Mouse (Mus musculus): ENCODE measurements around the gene Vangl2. TPM values are rescaled to one million over a fixed set of nuclear protein-coding genes. Genes with fewer than 3 reads are reported as not detected.

Gene Vangl2
- polyA plus RNA-seq, 1 experiment from 2014 or later = 48.9 TPM

DNA sequence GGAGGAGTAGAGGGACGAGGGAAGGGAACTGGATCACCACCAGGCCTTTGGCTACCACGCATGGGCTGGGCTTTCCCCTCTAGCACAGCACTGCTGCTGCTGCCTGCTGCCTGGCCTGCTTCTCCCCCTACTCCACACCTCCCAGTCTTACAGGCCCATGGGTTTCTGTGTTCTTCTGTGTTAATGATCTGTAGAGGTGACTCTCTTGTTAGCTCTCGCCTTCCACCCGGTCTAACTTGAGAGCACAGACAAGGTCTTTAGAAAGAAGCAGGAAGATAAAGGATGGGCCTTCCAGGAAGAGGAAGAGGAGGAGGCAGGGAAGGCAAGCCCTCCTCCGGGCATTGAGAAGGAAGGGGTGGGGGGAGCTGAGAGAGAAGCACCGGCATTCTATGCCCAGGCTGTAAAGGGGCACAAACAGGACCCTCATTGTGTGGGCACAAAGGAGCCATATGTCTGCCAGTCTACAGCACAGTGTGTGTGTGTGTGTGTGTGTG, 20.0 kb upstream of the Vangl2 start:
- Histone ChIP-seq H3K4me1 (replicated peaks; ENCODE audit: control insufficient read depth, insufficient read depth, low read length) (peaks cover 23% of the 10 kb centered on the region), H3K4me3 (replicated peaks; ENCODE audit: low read length) (0 out of 2 replicates have a peak overlapping the region, but pooled peaks have one; percentile 2), H3K4me2 (replicated peaks) (peak overlapping the region; percentile 21), H3K9me3 (ENCODE audit: control insufficient read depth, low read length) (no peaks in the 10 kb centered on the region), H3K36me3 (replicated peaks; ENCODE audit: control insufficient read depth, insufficient read depth) (no peaks in the 10 kb centered on the region), H3K27me3 (ENCODE audit: control insufficient read depth, insufficient read depth, low read length) (no peaks in the 10 kb centered on the region), H3K9ac (peak overlapping the region; percentile 53), H3K27ac (peak overlapping the region; percentile 88)
- DNase-seq (ENCODE audit: low spot score) (peak; percentile 49), ATAC-seq (ENCODE audit: low FRiP score) (peak; percentile 83)
- 0% methylated on average over 6 of the region's 6 CpGs for WGBS

DNA sequence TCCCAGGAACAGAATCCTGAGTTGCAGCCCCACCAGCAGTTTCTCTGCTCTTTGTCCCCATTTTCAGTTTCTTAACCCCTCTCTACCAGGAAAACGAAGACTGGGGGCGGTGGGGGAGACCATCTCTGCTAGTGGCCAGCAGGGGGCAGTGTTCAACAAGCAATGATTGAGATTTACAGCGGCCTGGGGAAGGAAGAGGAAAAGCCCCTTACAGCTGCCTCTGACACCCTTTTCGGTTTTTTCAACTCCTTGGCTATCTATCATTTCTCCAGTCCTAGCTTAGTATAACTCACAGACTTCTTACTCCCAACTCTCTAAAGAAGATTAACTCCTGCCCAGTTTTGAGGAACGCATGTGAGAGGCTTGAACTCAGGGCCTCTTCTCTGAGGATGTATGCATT, 18.7 kb upstream of the Vangl2 start:
- Histone ChIP-seq H3K27me3 (ENCODE audit: control insufficient read depth, insufficient read depth, low read length) (no peaks in the 10 kb centered on the region), H3K9me3 (ENCODE audit: control insufficient read depth, low read length) (no peaks in the 10 kb centered on the region), H3K36me3 (replicated peaks; ENCODE audit: control insufficient read depth, insufficient read depth) (no peaks in the 10 kb centered on the region), H3K4me3 (replicated peaks; ENCODE audit: low read length) (no peak overlapping the region), H3K9ac (no peak overlapping the region), H3K4me2 (replicated peaks) (no peak overlapping the region), H3K4me1 (replicated peaks; ENCODE audit: control insufficient read depth, insufficient read depth, low read length) (peaks cover 17% of the 10 kb centered on the region), H3K27ac (no peak overlapping the region)
- peak; percentile 86 for DNase-seq (ENCODE audit: low spot score)
- peak; percentile 26 for ATAC-seq (ENCODE audit: low FRiP score)
- 12% methylated on average over 5 of the region's 5 CpGs for WGBS

DNA sequence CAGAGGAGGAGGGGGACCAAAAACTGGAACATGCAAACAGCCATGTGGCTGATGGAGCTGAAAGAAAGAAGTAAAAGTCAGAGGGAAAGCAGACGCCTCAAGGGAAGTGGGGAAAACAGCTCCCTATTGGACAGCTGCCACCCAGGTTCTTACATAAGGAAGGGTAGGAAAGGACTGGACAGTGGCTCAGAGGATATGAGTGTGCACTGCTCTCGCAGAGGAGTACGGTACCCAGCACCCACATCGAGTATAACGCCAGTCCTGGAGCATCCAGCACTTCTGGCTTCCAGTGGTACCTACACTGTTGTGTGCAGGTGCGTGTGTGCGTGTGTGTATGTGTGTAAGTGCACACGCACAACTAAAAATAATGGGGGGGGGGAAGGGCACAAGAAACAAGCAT, 18.2 kb upstream of the Vangl2 start:
- 76% methylated on average over 8 of the region's 8 CpGs for WGBS
- ATAC-seq (ENCODE audit: low FRiP score) (no peak), DNase-seq (ENCODE audit: low spot score) (no peak)
- Histone ChIP-seq H3K27ac (no peak overlapping the region), H3K4me3 (replicated peaks; ENCODE audit: low read length) (no peak overlapping the region), H3K9ac (no peak overlapping the region), H3K27me3 (ENCODE audit: control insufficient read depth, insufficient read depth, low read length) (no peaks in the 10 kb centered on the region), H3K9me3 (ENCODE audit: control insufficient read depth, low read length) (no peaks in the 10 kb centered on the region), H3K4me2 (replicated peaks) (no peak overlapping the region), H3K36me3 (replicated peaks; ENCODE audit: control insufficient read depth, insufficient read depth) (no peaks in the 10 kb centered on the region), H3K4me1 (replicated peaks; ENCODE audit: control insufficient read depth, insufficient read depth, low read length) (peaks cover 17% of the 10 kb centered on the region)

DNA sequence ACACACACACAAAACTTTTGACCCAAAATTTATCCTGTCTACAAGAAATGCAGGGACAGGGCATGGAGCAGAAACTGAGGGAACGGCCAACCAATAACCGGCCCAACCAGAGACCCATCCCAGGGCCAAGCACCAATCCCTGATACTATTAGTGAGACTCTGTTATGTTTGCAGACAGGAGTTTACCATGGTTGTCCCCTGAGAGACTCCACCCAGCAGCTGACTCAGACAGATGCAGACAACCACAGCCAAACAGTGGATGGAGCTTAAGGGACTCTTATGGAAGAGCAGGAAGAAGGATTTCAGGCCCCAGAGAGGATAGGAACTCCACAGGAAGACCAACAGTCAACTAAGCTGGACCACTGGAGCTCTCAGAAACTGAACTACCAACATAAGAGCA, 1.7 kb upstream of the Vangl2 start:
- Histone ChIP-seq H3K9me3 (ENCODE audit: control insufficient read depth, low read length) (no peaks in the 10 kb centered on the region), H3K36me3 (replicated peaks; ENCODE audit: control insufficient read depth, insufficient read depth) (no peaks in the 10 kb centered on the region), H3K27ac (no peak overlapping the region), H3K9ac (no peak overlapping the region), H3K4me1 (replicated peaks; ENCODE audit: control insufficient read depth, insufficient read depth, low read length) (peaks cover 23% of the 10 kb centered on the region), H3K4me3 (replicated peaks; ENCODE audit: low read length) (no peak overlapping the region), H3K27me3 (ENCODE audit: control insufficient read depth, insufficient read depth, low read length) (no peaks in the 10 kb centered on the region), H3K4me2 (replicated peaks) (no peak overlapping the region)
- ATAC-seq (ENCODE audit: low FRiP score) (no peak), DNase-seq (ENCODE audit: low spot score) (no peak)
- 100% methylated on average over 2 of the region's 2 CpGs for WGBS

DNA sequence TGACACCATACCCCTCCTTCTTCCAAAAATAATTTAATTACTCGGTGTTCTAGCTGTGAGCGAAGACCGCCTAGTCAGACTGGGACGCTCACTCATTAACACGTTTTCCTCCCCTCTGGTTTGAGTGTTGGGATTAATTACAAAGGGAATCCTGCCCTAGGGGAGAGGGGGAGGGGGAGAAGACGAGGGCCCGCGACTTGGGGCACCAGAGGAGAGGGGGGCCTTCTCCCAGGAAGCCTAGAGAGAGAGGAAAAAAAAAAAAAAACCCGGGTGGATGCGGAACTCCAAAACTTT, 488 bp downstream of the Vangl2 start:
- peak overlapping the region; percentile 63 for H3K4me3 ChIP-seq (replicated peaks; ENCODE audit: low read length)
- H3K4me2 ChIP-seq (replicated peaks) = peak overlapping the region; percentile 87
- WGBS = 5% methylated on average over 10 of the region's 10 CpGs
- no peak; the same call in 1 of the 2 replicates for ATAC-seq (ENCODE audit: low FRiP score)
- DNase-seq (ENCODE audit: low spot score) = no peak
- H3K9ac ChIP-seq = peak overlapping the region; percentile 87
- peaks cover 43% of the 10 kb centered on the region for H3K4me1 ChIP-seq (replicated peaks; ENCODE audit: control insufficient read depth, insufficient read depth, low read length)
- no peaks in the 10 kb centered on the region for H3K27me3 ChIP-seq (ENCODE audit: control insufficient read depth, insufficient read depth, low read length)
- H3K36me3 ChIP-seq (replicated peaks; ENCODE audit: control insufficient read depth, insufficient read depth) = no peaks in the 10 kb centered on the region
- H3K27ac ChIP-seq = peak overlapping the region; percentile 92
- H3K9me3 ChIP-seq (ENCODE audit: control insufficient read depth, low read length) = no peaks in the 10 kb centered on the region

DNA sequence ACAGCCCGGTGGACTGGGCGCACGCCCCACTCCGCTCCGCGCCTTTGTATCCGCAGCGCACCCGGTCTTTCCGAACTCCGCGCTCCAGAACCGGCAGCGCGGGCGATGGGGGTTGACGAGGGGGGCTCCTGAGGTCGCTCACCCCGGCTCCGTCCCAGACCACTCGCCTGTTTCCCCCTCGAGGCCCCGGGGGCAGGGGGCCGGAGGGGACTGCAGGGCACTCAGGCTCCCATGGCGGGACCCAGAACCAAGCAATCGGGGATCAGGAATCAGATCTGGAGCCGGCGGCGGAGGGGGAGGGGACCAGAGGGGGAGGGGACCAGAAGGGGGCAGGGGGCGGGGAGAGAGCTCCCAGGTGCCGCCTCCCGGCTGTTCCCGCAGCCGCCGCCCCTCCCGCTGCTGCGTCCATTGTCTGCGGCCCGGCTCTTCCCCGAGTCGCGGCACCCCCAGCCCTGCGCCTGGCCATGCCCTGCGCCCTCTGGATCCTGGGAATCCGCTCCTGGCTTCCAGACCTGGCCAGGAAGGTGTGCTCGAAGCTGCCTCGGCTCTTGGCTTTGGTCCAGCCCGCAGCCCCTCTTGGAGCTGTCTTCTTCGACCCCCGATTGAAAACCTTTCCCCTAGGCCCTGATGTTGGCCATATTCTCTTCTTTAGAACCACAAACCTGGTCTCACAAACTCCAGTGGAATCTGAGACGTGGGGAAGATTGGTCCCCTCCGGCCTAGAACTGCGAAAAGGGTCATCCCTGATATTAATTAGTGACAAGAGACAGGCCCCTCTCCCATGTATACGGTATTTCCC, 1.0 kb downstream of the Vangl2 start:
- H3K4me3 ChIP-seq (replicated peaks; ENCODE audit: low read length) = peak overlapping the region; percentile 63
- H3K9me3 ChIP-seq (ENCODE audit: control insufficient read depth, low read length) = no peaks in the 10 kb centered on the region
- peak overlapping the region; percentile 87 for H3K4me2 ChIP-seq (replicated peaks)
- DNase-seq (ENCODE audit: low spot score) = peak; percentile 95
- H3K9ac ChIP-seq = peak overlapping the region; percentile 87
- WGBS = under 1% methylated on average over 50 of the region's 54 CpGs
- peak overlapping the region; percentile 92 for H3K27ac ChIP-seq
- H3K4me1 ChIP-seq (replicated peaks; ENCODE audit: control insufficient read depth, insufficient read depth, low read length) = peaks cover 48% of the 10 kb centered on the region
- peak; percentile 88 for ATAC-seq (ENCODE audit: low FRiP score)
- no peaks in the 10 kb centered on the region for H3K36me3 ChIP-seq (replicated peaks; ENCODE audit: control insufficient read depth, insufficient read depth)
- no peaks in the 10 kb centered on the region for H3K27me3 ChIP-seq (ENCODE audit: control insufficient read depth, insufficient read depth, low read length)

DNA sequence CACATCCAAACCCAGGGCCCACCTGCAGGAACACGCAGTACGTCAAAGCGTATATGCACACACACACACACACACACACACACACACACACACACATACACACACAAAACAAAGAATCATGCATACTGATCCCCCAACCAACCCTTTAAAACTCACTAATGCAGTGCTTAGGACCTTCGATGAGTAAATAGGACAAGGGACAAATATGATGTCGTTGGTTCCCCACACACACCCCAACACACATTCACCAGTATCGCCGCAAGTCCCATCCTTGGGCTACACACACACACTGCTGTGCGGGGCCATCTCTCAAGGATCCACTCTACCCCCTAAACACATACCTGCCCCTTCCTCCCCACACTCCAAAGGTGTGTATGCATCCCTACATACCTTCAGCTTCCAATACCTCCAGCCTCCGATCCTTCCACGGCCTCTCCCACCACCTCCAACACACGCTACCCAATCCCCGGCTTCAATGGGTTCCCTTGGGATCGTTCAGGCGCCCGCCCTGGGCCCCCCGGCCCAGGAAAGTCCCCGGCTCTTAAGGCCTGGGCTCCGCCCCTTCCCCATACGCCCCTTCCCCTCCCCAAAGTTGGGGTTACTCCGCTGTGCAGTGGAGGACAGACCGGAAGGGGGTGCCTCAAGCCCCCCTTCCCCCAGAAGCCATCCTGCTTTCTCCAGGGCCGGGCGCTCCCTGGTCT, 1.9 kb downstream of the Vangl2 start:
- no peaks in the 10 kb centered on the region for H3K27me3 ChIP-seq (ENCODE audit: control insufficient read depth, insufficient read depth, low read length)
- WGBS = 2% methylated on average over 23 of the region's 23 CpGs
- DNase-seq (ENCODE audit: low spot score) (peak; percentile 71), ATAC-seq (ENCODE audit: low FRiP score) (peak; percentile 75)
- peak overlapping the region; percentile 63 for H3K4me3 ChIP-seq (replicated peaks; ENCODE audit: low read length)
- H3K4me1 ChIP-seq (replicated peaks; ENCODE audit: control insufficient read depth, insufficient read depth, low read length) = peaks cover 54% of the 10 kb centered on the region
- H3K4me2 ChIP-seq (replicated peaks) = peak overlapping the region; percentile 87
- H3K36me3 ChIP-seq (replicated peaks; ENCODE audit: control insufficient read depth, insufficient read depth) = no peaks in the 10 kb centered on the region
- peak overlapping the region; percentile 92 for H3K27ac ChIP-seq
- H3K9ac ChIP-seq = peak overlapping the region; percentile 87
- H3K9me3 ChIP-seq (ENCODE audit: control insufficient read depth, low read length) = no peaks in the 10 kb centered on the region

DNA sequence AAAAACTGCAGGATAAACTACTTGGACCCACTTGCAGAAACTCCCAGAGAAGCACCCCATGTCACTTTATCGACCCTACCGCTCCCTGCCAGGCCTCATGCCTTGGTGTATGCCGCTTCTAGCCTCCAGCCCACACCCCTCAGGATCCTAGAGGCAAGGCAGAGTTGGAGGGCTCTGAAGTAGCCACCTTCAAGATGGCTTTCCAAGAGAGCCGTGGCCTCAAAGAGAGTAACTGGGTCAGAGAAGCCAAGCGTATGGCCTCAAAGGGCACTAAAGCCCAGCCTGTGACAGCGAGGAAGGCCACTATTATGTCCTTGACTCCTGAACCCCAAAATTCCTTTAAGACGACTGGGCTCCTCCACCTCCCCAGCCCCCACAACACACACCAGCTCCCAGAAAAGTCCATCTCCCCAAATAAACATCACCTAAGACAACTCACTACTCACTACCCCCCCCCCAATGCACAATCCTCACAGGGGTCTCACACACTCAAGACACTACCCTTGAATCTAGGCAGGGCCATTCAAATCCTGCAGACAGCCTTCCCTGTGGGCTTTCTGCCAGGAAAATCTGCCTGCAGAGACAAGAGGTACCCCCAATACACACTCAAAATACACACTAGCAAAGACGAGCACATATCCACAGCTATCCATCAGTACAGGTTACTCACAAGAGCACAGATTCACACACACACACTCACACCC, 2.9 kb downstream of the Vangl2 start:
- H3K27me3 ChIP-seq (ENCODE audit: control insufficient read depth, insufficient read depth, low read length) = no peaks in the 10 kb centered on the region
- peak overlapping the region; percentile 87 for H3K4me2 ChIP-seq (replicated peaks)
- H3K9ac ChIP-seq = peak overlapping the region; percentile 87
- peaks cover 61% of the 10 kb centered on the region for H3K4me1 ChIP-seq (replicated peaks; ENCODE audit: control insufficient read depth, insufficient read depth, low read length)
- H3K4me3 ChIP-seq (replicated peaks; ENCODE audit: low read length) = peak overlapping the region; percentile 63
- DNase-seq (ENCODE audit: low spot score) (no peak), ATAC-seq (ENCODE audit: low FRiP score) (no peak; the same call in 1 of the 2 replicates)
- H3K36me3 ChIP-seq (replicated peaks; ENCODE audit: control insufficient read depth, insufficient read depth) = 0 out of 2 replicates have a peak, but pooled peaks cover 5% of the 10 kb centered on the region
- H3K27ac ChIP-seq = peak overlapping the region; percentile 92
- H3K9me3 ChIP-seq (ENCODE audit: control insufficient read depth, low read length) = no peaks in the 10 kb centered on the region
- 14% methylated on average over 8 of the region's 8 CpGs for WGBS
